In genomic region chr16:10834911-10835587, GRCm38 (mm10) we compare ENCODE assay signal across 8 mouse cellular contexts. TPM values are rescaled to one million over a fixed set of nuclear protein-coding genes. Genes with fewer than 3 reads are reported as not detected.
DNase-seq lines count a peak whose midpoint lies in the region; ATAC-seq lines count a peak whose summit lies in the region.

TSS of gene Rmi2 (plus strand) at chr16:10835059.

- no peaks in the 10 kb centered on the region for H3K36me3 ChIP-seq in heart, embryonic 14.5 days (ENCODE audit: control insufficient read depth, insufficient read depth, low read length)
- peaks cover 7% of the 10 kb centered on the region; the same call in 1 of the 2 replicates for H3K36me3 ChIP-seq in liver, embryonic 12.5 days
- H3K36me3 ChIP-seq in splenic B cell, adult 2 months (ENCODE audit: control insufficient read depth, insufficient read depth, low read length, poor library complexity, severe bottlenecking), result no peaks in the 10 kb centered on the region

- H3K4me3 ChIP-seq in brown adipose tissue, adult 24 weeks (ENCODE audit: insufficient read depth, low read depth, low read length), result peak within 1 kb of the TSS; percentile 73
- H3K4me3 ChIP-seq in heart, embryonic 14.5 days (ENCODE audit: control insufficient read depth in 1 of 2, insufficient read depth in 1 of 2, low read depth in 1 of 2, low read length in 2 of 2), result peak within 1 kb of the TSS; percentile 63 to 68
- peak within 1 kb of the TSS; percentile 86 for H3K4me3 ChIP-seq in liver, embryonic 12.5 days

- peak within 1 kb of the TSS; percentile 77 for H3K9ac ChIP-seq in heart, embryonic 14.5 days (ENCODE audit: low read length)
- H3K9ac ChIP-seq in liver, embryonic 12.5 days, result peak within 1 kb of the TSS; percentile 89

- peak within 1 kb of the TSS; percentile 84 for H3K4me2 ChIP-seq in heart, embryonic 14.5 days (ENCODE audit: low read length)
- H3K4me2 ChIP-seq in liver, embryonic 12.5 days, result peak within 1 kb of the TSS; percentile 99

- WGBS in heart, embryonic 14.5 days, result under 1% methylated on average over 60 of the region's 69 CpGs
- under 1% methylated on average over 68 of the region's 69 CpGs for WGBS in liver, embryonic 12.5 days (ENCODE audit: insufficient replicate concordance)

- peak; percentile 89 for ATAC-seq in CD4-positive, CD25-positive, alpha-beta regulatory T cell, adult 4 months
- peak; percentile 96 for ATAC-seq in erythroid progenitor cell, adult 5-6 weeks (replicated peaks; ENCODE audit: low FRiP score, poor library complexity, severe bottlenecking)
- peak; percentile 70 for ATAC-seq in heart, embryonic 14.5 days (ENCODE audit: insufficient number of reproducible peaks, insufficient read depth, low FRiP score, low read depth)
- ATAC-seq in liver, embryonic 12.5 days, result peak; percentile 98

- no peaks in the 10 kb centered on the region for H3K9me3 ChIP-seq in heart, embryonic 14.5 days (ENCODE audit: control insufficient read depth, low read length)
- no peaks in the 10 kb centered on the region for H3K9me3 ChIP-seq in liver, embryonic 12.5 days (replicated peaks)

- H3K4me1 ChIP-seq in brown adipose tissue, adult 24 weeks (ENCODE audit: control insufficient read depth, insufficient read depth, insufficient read length, low read length), result no peaks in the 10 kb centered on the region; the same call in 1 of the 2 replicates
- H3K4me1 ChIP-seq in heart, embryonic 14.5 days (ENCODE audit: control insufficient read depth in 2 of 2, insufficient read depth in 2 of 2, low read length in 2 of 2), result peaks cover 26 to 40% of the 10 kb centered on the region in 2 experiments
- H3K4me1 ChIP-seq in liver, embryonic 12.5 days, result peaks cover 48% of the 10 kb centered on the region

- DNase-seq in kidney, postnatal 14 days, result peak; percentile 91
- DNase-seq in naive thymus-derived CD4-positive, alpha-beta T cell, adult 2 months (ENCODE audit: low read depth), result peak; percentile 88
- DNase-seq in splenic B cell, adult 2 months (ENCODE audit: low read depth, low spot score), result peak; percentile 85

- no peak within 1 kb of the TSS for H3K27ac ChIP-seq in brown adipose tissue, adult 24 weeks (replicated peaks; ENCODE audit: low read depth, low read length)
- H3K27ac ChIP-seq in heart, embryonic 14.5 days (replicated peaks in 1 of 2; ENCODE audit: control insufficient read depth in 1 of 2, insufficient read depth in 1 of 2, low read depth in 2 of 2, low read length in 2 of 2), result peak within 1 kb of the TSS; percentile 40 to 76
- peak within 1 kb of the TSS; percentile 91 for H3K27ac ChIP-seq in liver, embryonic 12.5 days

- no peaks in the 10 kb centered on the region for H3K27me3 ChIP-seq in heart, embryonic 14.5 days (ENCODE audit: control insufficient read depth, insufficient read depth, low read length)
- H3K27me3 ChIP-seq in liver, embryonic 12.5 days (replicated peaks), result no peaks in the 10 kb centered on the region; the same call in 1 of the 2 replicates
- no peaks in the 10 kb centered on the region for H3K27me3 ChIP-seq in splenic B cell, adult 2 months (ENCODE audit: control insufficient read depth, insufficient read depth, low read length, poor library complexity, severe bottlenecking)

RNA-seq across cellular contexts. Expression of gene Rmi2, which starts in this region (rescaled TPM):
- polyA plus RNA-seq in CD4-positive, CD25-positive, alpha-beta regulatory T cell, adult 4 months (2017; shearing (Covaris generic)), result 1 to 10 TPM in 1 of 2 experiments, under 1 TPM in 1; 0.67 to 1.6 TPM
- not detected in 2 replicates for polyA plus RNA-seq in brown adipose tissue, adult 24 weeks (2012; ENCODE audit: insufficient read depth, insufficient read length, missing spikeins)
- total RNA-seq in erythroid progenitor cell, adult 5-6 weeks (2015; ENCODE audit: low replicate concordance), result 1.3 and 3.6 TPM in 2 replicates
- 2.0 and 3.2 TPM in 2 replicates for total RNA-seq in erythroid progenitor cell, adult 5-6 weeks (2017; ENCODE audit: low replicate concordance)
- polyA plus RNA-seq in heart, embryonic 14.5 days (2014; fragmentation: Nextera tagmentation; extraction: Ambion mirVana), result 2.8 and 3.3 TPM in 2 replicates
- 3.4 and 3.8 TPM in 2 replicates for polyA plus RNA-seq in liver, embryonic 12.5 days (2016; fragmentation: Nextera tagmentation; extraction: Ambion mirVana)
